Mouse (Mus musculus) myocyte (in vitro differentiated cells): ENCODE data around the gene Myadm.

Experiments used
- E2F4 ChIP-seq: IDR thresholded peaks from one replicate; pipeline ENCODE4 v1.6.1; 2011; ENCODE audit warnings: mild to moderate bottlenecking, control low read depth, moderate library complexity; ENCODE audit not compliant: insufficient read depth
- MAX ChIP-seq: IDR thresholded peaks from one replicate; pipeline ENCODE4 v1.6.1; 2011; ENCODE audit warnings: low read depth, mild to moderate bottlenecking, control low read depth
- POLR2A ChIP-seq: IDR thresholded peaks from one replicate; pipeline ENCODE4 v1.6.1; 2011; ENCODE audit warnings: low read depth, mild to moderate bottlenecking, control low read depth, moderate library complexity; ENCODE audit not compliant: insufficient read length
- TCF12 ChIP-seq: IDR thresholded peaks from one replicate; pipeline ENCODE4 v1.6.1; 2011; ENCODE audit warnings: mild to moderate bottlenecking, control low read depth; ENCODE audit not compliant: poor library complexity, insufficient read depth, severe bottlenecking

DNA sequence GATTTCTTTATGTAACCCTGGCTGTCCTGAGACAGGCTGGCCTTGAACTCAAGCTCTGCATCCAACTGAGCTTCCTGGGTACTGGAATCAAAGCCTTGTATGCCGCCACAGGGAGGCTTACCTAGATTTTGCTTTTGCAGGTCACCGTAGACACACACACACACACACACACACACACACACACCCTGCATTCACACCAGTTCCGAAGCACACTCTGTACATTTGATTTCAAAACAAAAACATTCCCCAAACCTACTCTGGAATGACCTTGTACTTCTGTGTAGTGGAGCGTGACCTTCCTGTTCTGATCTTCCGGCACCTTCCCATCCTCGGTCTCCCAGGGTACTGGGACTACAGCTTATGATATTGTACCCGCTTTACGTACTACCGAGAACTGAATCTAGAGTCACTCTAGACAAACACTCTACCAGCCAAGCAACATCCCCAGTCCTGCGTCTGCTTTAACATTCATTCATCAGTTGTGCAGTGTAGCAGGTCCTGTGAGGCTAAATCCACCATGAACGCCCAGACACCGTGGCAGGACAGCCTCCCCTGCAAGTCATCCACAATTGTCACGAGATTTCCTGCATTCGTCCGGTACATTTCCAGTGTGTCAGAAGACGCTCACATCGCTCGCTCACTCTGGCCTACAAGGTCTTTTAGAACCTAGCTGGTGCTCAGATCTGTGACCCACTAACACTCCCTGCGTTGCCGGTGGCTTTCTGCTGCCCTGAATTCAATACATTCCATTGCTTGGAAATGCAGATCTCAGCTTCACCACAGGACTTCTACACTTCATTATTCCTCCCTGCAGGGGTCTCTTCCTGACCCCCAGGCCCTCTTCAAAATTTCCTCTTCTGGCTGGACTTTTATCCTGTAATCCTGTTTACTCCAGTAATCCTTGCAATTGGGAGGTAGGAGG, 58.7 kb downstream of the Myadm start:
- TF ChIP-seq POLR2A (no peak), TCF12 (no peak), MAX (no peak), E2F4 (no peak)
